Mouse (Mus musculus): ENCODE measurements around the gene Psma1.

GRCm38 (mm10) chr7:114291461-114292335 is 15.8 kb upstream of the Psma1 start:
- no peak for TF ChIP-seq CTCF (IDR thresholded peaks at IDR 0.05; ENCODE audit: control insufficient read depth, insufficient read depth, low read length)
- TF ChIP-seq POLR2A (IDR thresholded peaks at IDR 0.05; ENCODE audit: borderline replicate concordance, control insufficient read depth, low read depth, low read length), result no peak
